Mouse (Mus musculus) ES-E14 (cell line): Measurements from ENCODE around the gene Akap2. TPM values are rescaled to one million over a fixed set of nuclear protein-coding genes. Genes with fewer than 3 reads are reported as not detected.
A peak's percentile ranks its signal among the peaks of the same experiment; 100 is the strongest.

Experiments used
- DNase-seq: peaks from one replicate; pipeline ENCODE4 v3.0.0-alpha.2; 2013; ENCODE audit warnings: low read depth, low spot score
- H3K27ac ChIP-seq: 2 replicates; pipeline ENCODE4 v1.5.1; 2012; ENCODE audit warnings: low read depth, mild to moderate bottlenecking, low read length, moderate library complexity, mixed read lengths; ENCODE audit not compliant: poor library complexity, insufficient read depth, severe bottlenecking
- H3K36me3 ChIP-seq: 2 replicates; pipeline ENCODE4 v1.6.1; 2012; ENCODE audit warnings: mild to moderate bottlenecking, low read length, moderate library complexity, mixed read lengths; ENCODE audit not compliant: control insufficient read depth, poor library complexity, insufficient read depth, severe bottlenecking
- H3K4me1 ChIP-seq, 2 experiments: fragments of 150-350 bp in 1 of 2; sonication (generic) in 1 of 2; 2 replicates each; pipeline ENCODE4 v1.6.1; 2012; ENCODE audit warnings: low read length in 2 of 2, mild to moderate bottlenecking in 1 of 2, mixed read lengths in 1 of 2; ENCODE audit not compliant: control insufficient read depth in 2 of 2, insufficient read depth in 2 of 2, poor library complexity in 1 of 2
- H3K4me3 ChIP-seq, 2 experiments: fragments of 150-350 bp in 1 of 2; sonication (generic) in 1 of 2; 2 replicates each; pipeline ENCODE4 v1.5.1; 2012; ENCODE audit warnings: low read length in 2 of 2, low read depth in 1 of 2, mild to moderate bottlenecking in 1 of 2, mixed read lengths in 1 of 2; ENCODE audit not compliant: insufficient read depth in 1 of 2, poor library complexity in 1 of 2, severe bottlenecking in 1 of 2
- H3K9ac ChIP-seq: 2 replicates; pipeline ENCODE4 v1.6.1; 2012; ENCODE audit warnings: low read depth, mild to moderate bottlenecking, low read length, mixed read lengths; ENCODE audit not compliant: poor library complexity, insufficient read depth, severe bottlenecking
- H3K9me3 ChIP-seq: fragments of 150-350 bp; sonication (generic); 2 replicates; pipeline ENCODE4 v1.6.1; 2012; ENCODE audit warnings: low read depth, mild to moderate bottlenecking, low read length; ENCODE audit not compliant: control insufficient read depth, insufficient read depth
- CHD2 ChIP-seq: IDR thresholded peaks from 2 replicates; pipeline ENCODE4 v1.6.1; 2014; ENCODE audit warnings: mild to moderate bottlenecking, low read depth, low read length, inconsistent platforms
- HCFC1 ChIP-seq: IDR thresholded peaks from 2 replicates; pipeline ENCODE4 v1.6.1; 2012; ENCODE audit warnings: low read length, inconsistent platforms, borderline replicate concordance; ENCODE audit not compliant: insufficient read depth
- MAFK ChIP-seq: IDR thresholded peaks from 2 replicates; pipeline ENCODE4 v1.6.1; 2014; ENCODE audit warnings: mild to moderate bottlenecking, low read depth, low read length, inconsistent platforms; ENCODE audit not compliant: insufficient read depth
- ZC3H11A ChIP-seq: IDR thresholded peaks from 2 replicates; pipeline ENCODE4 v1.6.1; 2012; ENCODE audit warnings: low read depth, mild to moderate bottlenecking, inconsistent platforms, low read length, borderline replicate concordance
- ZNF384 ChIP-seq: IDR thresholded peaks from 2 replicates; pipeline ENCODE4 v1.6.1; 2012; ENCODE audit warnings: low read depth, low read length, inconsistent platforms
- in situ Hi-C, 2 experiments: fragments of 600-800 bp; cut with MboI; formaldehyde crosslinking; loops; one replicate each; pipeline ENCODE4 v1.15.1; 2025; ENCODE audit warnings: low sequenced_read_pairs in 2 of 2, inconsistent platforms in 1 of 2; ENCODE audit not compliant: unreplicated experiment in 2 of 2
- total RNA-seq: library from RNA; depleted of rRNA; stranded (reverse); fragments of 300-350 nt; gene quantifications from 2 replicates; pipeline ENCODE4 v1.2.3, GENCODE M21; 2012

Akap2 gene
- total RNA-seq, 1 experiment: 35.7 TPM

DNA sequence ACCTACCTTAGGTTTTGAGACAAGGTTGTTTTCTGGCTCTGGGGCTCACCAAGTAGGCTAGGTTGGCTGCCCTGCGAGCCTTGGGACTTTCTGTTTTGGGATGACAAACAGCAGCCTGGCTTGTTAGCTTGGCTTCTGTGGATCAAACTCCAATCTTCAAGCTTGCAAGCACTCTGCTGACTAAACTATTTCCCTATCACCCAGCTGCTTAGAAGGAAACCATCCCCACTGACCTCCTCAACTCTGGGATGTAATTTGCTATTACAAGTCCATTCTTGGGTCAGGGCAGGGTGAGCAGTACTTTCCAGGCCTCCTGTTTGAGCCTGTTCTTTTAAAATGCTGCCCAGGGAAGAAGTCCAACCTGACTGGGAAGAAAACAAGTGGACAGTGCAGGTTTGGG is 47.5 kb downstream of the Akap2 start:
- in situ Hi-C loops: no loop called here
- no peaks in the 10 kb centered on the region for H3K36me3 ChIP-seq
- no peak for TF ChIP-seq MAFK
- no peak for TF ChIP-seq CHD2
- no peak for TF ChIP-seq ZNF384
- TF ChIP-seq HCFC1: no peak
- TF ChIP-seq ZC3H11A: no peak
- no peak for DNase-seq
- H3K27ac ChIP-seq: no peak overlapping the region
- no peak overlapping the region for H3K9ac ChIP-seq
- no peaks in the 10 kb centered on the region for H3K9me3 ChIP-seq
- no peaks in the 10 kb centered on the region; a peak in 1 of 4 replicates for H3K4me1 ChIP-seq
- H3K4me3 ChIP-seq: no peak overlapping the region

DNA sequence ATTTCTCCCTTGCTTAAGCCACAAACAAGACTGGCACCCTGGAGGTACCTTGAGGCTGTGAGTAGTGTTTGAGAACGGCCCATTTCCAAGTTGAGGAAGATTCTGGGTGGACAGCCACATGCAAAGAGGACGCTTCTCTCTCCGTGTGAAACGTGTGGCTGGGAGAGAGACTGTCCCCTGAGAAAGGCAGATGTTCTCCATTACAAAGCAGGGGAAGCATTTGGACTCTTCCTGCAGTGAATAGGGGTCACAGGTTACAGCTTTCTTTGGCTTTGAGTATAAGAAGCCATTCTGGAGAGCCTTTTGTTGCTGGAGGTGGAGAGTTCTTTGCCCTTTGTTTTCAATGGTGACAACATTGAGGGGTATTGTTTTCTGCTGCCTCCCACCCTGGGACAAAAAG is 48.3 kb downstream of the Akap2 start:
- Histone ChIP-seq H3K27ac (no peak overlapping the region), H3K36me3 (no peaks in the 10 kb centered on the region), H3K9me3 (no peaks in the 10 kb centered on the region), H3K4me1 (peaks cover 0 to 4% of the 10 kb centered on the region in 2 experiments; a peak in 1 of 4 replicates), H3K9ac (no peak overlapping the region), H3K4me3 (no peak overlapping the region)
- no peak for DNase-seq
- in situ Hi-C loops: no loop called here
- TF ChIP-seq ZC3H11A (no peak), ZNF384 (no peak), HCFC1 (no peak), CHD2 (no peak), MAFK (no peak)

DNA sequence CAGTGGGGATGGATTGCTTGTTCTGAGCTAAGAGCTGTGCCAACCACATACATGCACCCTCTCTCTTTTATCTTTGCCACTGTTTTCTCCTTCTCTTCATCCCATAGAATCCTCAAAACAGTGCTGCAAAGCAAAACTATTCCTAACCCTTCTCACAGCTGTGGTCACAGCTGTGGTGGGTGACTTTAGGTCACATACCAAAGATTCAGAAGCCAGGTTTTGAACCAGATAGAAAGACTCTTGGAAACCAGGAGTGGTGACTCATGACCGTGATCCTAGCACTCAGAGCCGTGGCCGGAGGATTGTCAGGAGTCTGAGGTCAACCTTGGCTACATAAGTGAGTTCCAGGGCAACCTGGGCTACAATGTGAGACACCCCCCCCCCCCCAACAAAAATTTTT is 51.5 kb downstream of the Akap2 start:
- no peak for DNase-seq
- no peak overlapping the region for H3K9ac ChIP-seq
- in situ Hi-C loops: no loop called here
- no peak overlapping the region for H3K4me3 ChIP-seq
- H3K36me3 ChIP-seq: no peaks in the 10 kb centered on the region
- TF ChIP-seq CHD2: no peak
- no peak overlapping the region for H3K27ac ChIP-seq
- H3K4me1 ChIP-seq: peaks cover 0 to 10% of the 10 kb centered on the region in 2 experiments; a peak in 1 of 4 replicates
- no peaks in the 10 kb centered on the region for H3K9me3 ChIP-seq

DNA sequence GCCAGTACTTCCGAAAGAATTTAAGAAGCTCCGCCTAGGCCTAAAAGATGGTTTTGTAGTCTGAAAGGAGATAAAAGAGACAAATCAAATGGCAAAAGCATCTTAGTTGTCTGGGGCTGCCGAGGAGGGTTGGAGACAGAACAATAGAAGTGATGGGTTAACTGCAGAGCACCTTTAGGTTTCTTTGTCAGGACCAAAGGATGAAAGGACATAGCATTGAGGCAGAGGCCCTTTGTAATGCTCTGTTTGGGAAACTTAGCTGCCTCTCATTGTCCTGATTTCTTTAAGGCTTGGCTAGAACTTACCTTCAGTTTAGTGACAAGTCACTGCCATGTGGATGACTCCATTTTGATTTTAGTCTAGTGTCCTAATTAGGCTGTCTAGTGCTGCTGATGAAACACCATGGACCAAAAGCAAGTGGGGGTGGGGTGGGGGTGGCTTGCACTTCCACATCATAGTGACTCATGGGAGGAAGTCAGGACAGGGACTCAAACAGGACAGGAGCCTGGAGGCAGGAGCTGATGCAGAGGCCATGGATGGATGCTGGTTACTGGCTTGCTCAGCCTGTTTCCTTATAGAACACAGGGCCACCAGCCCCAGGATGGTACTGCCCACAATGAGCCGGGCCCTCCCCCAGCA is 52.8 kb downstream of the Akap2 start:
- TF ChIP-seq CHD2 (0 out of 2 replicates have a peak, but pooled peaks have one; percentile 48), HCFC1 (no peak)
- H3K27ac ChIP-seq: peak overlapping the region; percentile 50
- H3K36me3 ChIP-seq: no peaks in the 10 kb centered on the region
- DNase-seq: peak; percentile 79
- in situ Hi-C loops: no loop called here
- H3K4me3 ChIP-seq: no peak overlapping the region
- no peak overlapping the region for H3K9ac ChIP-seq
- H3K4me1 ChIP-seq: peaks cover 0 to 10% of the 10 kb centered on the region in 2 experiments; a peak in 1 of 4 replicates
- no peaks in the 10 kb centered on the region for H3K9me3 ChIP-seq

DNA sequence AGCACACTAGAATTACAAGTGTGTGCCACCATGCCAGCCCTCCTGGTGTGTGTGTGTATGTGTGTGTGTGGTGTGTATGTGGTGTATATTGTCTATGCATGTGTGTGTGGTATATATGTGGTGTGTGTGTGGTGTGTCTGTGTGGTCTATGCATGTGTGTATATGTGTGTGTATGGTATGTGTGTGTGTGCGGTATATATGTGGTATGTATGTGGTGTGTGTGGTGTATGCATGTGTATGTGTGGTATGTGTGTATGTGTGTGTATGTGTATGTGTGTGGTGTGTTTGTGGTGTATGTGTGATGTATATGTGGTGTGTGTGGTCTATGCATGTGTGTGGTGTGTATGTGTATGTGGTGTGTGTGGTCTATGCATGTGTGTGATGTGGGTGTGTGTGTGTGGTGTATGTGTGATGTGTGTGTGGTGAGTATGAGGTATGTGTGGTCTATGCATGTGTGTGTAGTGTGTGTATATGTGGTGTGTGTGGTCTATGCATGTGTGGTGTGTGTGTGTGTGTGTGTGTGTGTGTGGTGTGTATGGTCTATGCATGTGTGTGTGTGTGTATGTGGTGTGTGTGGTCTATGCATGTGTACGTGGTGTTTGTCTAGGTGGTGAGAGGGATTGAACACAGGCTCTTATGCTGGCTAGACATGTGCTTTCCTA is 54.2 kb downstream of the Akap2 start:
- H3K4me3 ChIP-seq: no peak overlapping the region
- in situ Hi-C loops: no loop called here
- H3K4me1 ChIP-seq: peaks cover 0 to 10% of the 10 kb centered on the region in 2 experiments; a peak in 1 of 4 replicates
- TF ChIP-seq HCFC1 (no peak), ZC3H11A (no peak), MAFK (no peak), CHD2 (no peak), ZNF384 (no peak)
- H3K36me3 ChIP-seq: no peaks in the 10 kb centered on the region
- no peak for DNase-seq
- no peak overlapping the region for H3K9ac ChIP-seq
- no peaks in the 10 kb centered on the region for H3K9me3 ChIP-seq
- H3K27ac ChIP-seq: no peak overlapping the region
